ENCODE assay signal across 32 mouse cellular contexts in genomic region chr4:124147276-124147675, GRCm38 (mm10).
"Had no signal": no experiment of that assay in that cellular context is flagged by ENCODE, and none has a peak within 500 bp of the region (broad histone marks: within the 10 kb centered on the region; RNA-seq: fewer than 3 reads in every experiment).

No protein-coding gene starts in this region.

- DNase-seq: left cerebral cortex, postnatal 4 days; liver; liver, embryonic 13.5 days; liver, postnatal 0 days; lung, adult 18-20 months; lung, adult 2 months; lung, embryonic 14.5 days; lung, postnatal 10 days; lung, postnatal 14 days; lung, postnatal 36 days; lung, postnatal 4 days; midbrain, embryonic 14.5 days had no signal

- H3K36me3 ChIP-seq: limb, embryonic 10.5 days; limb, embryonic 12.5 days; limb, embryonic 13.5 days; limb, embryonic 15.5 days; liver, embryonic 12.5 days; liver, embryonic 13.5 days; liver, embryonic 15.5 days; lung, embryonic 15.5 days; midbrain, embryonic 10.5 days; midbrain, embryonic 12.5 days; midbrain, embryonic 13.5 days; midbrain, embryonic 15.5 days; neural tube, embryonic 12.5 days had no signal

- H3K9me3 ChIP-seq: limb, embryonic 10.5 days; limb, embryonic 12.5 days; limb, embryonic 13.5 days; limb, embryonic 15.5 days; liver, embryonic 12.5 days; liver, embryonic 13.5 days; liver, embryonic 15.5 days; lung, embryonic 15.5 days; megakaryocyte, embryonic 14.5 days; midbrain, embryonic 10.5 days; midbrain, embryonic 12.5 days; midbrain, embryonic 13.5 days; midbrain, embryonic 15.5 days; neural tube, embryonic 12.5 days had no signal

- H3K9ac ChIP-seq: limb, embryonic 12.5 days; limb, embryonic 13.5 days; limb, embryonic 15.5 days; liver, embryonic 12.5 days; liver, embryonic 13.5 days; liver, embryonic 14.5 days; liver, embryonic 15.5 days; liver, postnatal 0 days; lung, embryonic 14.5 days; lung, embryonic 15.5 days; midbrain, embryonic 12.5 days; midbrain, embryonic 13.5 days; midbrain, embryonic 15.5 days; neural tube, embryonic 12.5 days had no signal

- ATAC-seq: liver, embryonic 12.5 days; liver, postnatal 0 days; lung, postnatal 0 days; midbrain, embryonic 13.5 days; midbrain, embryonic 15.5 days; midbrain, embryonic 16.5 days had no signal

- H3K4me3 ChIP-seq: left cerebral cortex, adult 2 months; limb, embryonic 10.5 days; limb, embryonic 12.5 days; limb, embryonic 13.5 days; limb, embryonic 15.5 days; liver, embryonic 12.5 days; liver, embryonic 13.5 days; liver, embryonic 15.5 days; lung, embryonic 15.5 days; megakaryocyte, embryonic 14.5 days; midbrain, embryonic 10.5 days; midbrain, embryonic 12.5 days; midbrain, embryonic 13.5 days; midbrain, embryonic 15.5 days; myocyte; neural tube, embryonic 12.5 days had no signal

- H3K4me1 ChIP-seq: liver, embryonic 12.5 days; liver, embryonic 13.5 days; liver, embryonic 15.5 days; megakaryocyte, embryonic 14.5 days had no signal

- H3K27me3 ChIP-seq: liver, embryonic 15.5 days had no signal

- H3K27ac ChIP-seq: left cerebral cortex, adult 2 months; limb, embryonic 10.5 days; limb, embryonic 12.5 days; limb, embryonic 13.5 days; limb, embryonic 15.5 days; liver, embryonic 12.5 days; liver, embryonic 13.5 days; liver, embryonic 14.5 days; liver, embryonic 15.5 days; lung, embryonic 15.5 days; macrophage; midbrain, embryonic 10.5 days; midbrain, embryonic 12.5 days; midbrain, embryonic 13.5 days; midbrain, embryonic 15.5 days; neural tube, embryonic 12.5 days had no signal

- H3K4me2 ChIP-seq: limb, embryonic 12.5 days; limb, embryonic 13.5 days; limb, embryonic 15.5 days; liver, embryonic 11.5 days; liver, embryonic 12.5 days; liver, embryonic 13.5 days; liver, embryonic 15.5 days; lung, embryonic 14.5 days; lung, embryonic 15.5 days; midbrain, embryonic 12.5 days; midbrain, embryonic 13.5 days; midbrain, embryonic 15.5 days; neural tube, embryonic 12.5 days had no signal
